ENCODE assay signal across 15 mouse cellular contexts in genomic region chr7:96562890-96563289, GRCm38 (mm10).
"Had no signal": no experiment of that assay in that cellular context is flagged by ENCODE, and none has a peak within 500 bp of the region (broad histone marks: within the 10 kb centered on the region; RNA-seq: fewer than 3 reads in every experiment).

No protein-coding gene starts in this region.

- H3K9me3 ChIP-seq: lung, embryonic 15.5 days; neural tube, embryonic 12.5 days; neural tube, embryonic 15.5 days had no signal

- H3K27ac ChIP-seq: layer of hippocampus, adult 2 months; liver, embryonic 14.5 days; lung, embryonic 15.5 days; neural tube, embryonic 12.5 days; neural tube, embryonic 15.5 days had no signal

- H3K4me3 ChIP-seq: layer of hippocampus, adult 2 months; lung, embryonic 15.5 days; neural tube, embryonic 12.5 days; neural tube, embryonic 15.5 days had no signal

- H3K9ac ChIP-seq: liver, embryonic 14.5 days; liver, postnatal 0 days; lung, embryonic 15.5 days; neural tube, embryonic 12.5 days; neural tube, embryonic 15.5 days had no signal

- H3K4me2 ChIP-seq: lung, embryonic 15.5 days; midbrain, embryonic 11.5 days; neural tube, embryonic 12.5 days; neural tube, embryonic 15.5 days had no signal

- DNase-seq: kidney, adult 8-10 months; kidney, postnatal 14 days; layer of hippocampus, adult 9-11 months; liver, postnatal 0 days; lung, postnatal 14 days; lung, postnatal 4 days; midbrain, embryonic 14.5 days; thymus, adult 18-20 months; thymus, postnatal 36 days had no signal

- ATAC-seq: liver, postnatal 0 days had no signal

- H3K36me3 ChIP-seq: lung, embryonic 15.5 days; neural tube, embryonic 12.5 days; neural tube, embryonic 15.5 days had no signal

- H3K27me3 ChIP-seq: lung, embryonic 15.5 days; neural tube, embryonic 12.5 days; neural tube, embryonic 15.5 days had no signal
